8 mouse cellular contexts compared by ENCODE assay signal in genomic region chr3:97767771-97768762, GRCm38 (mm10).
DNase-seq lines count a peak whose midpoint lies in the region; ATAC-seq and TF ChIP-seq lines count a peak whose summit lies in the region.

No protein-coding gene starts in this region.

- DNase-seq in 3T3-L1 (ENCODE audit: low read depth, low spot score), result peak; percentile 98
- DNase-seq in adrenal gland, postnatal 4 days (ENCODE audit: low spot score in 2 of 2), result peak; percentile 79 to 86
- DNase-seq in heart, adult 8-10 months (ENCODE audit: low spot score), result peak; percentile 94
- DNase-seq in kidney, adult 9 months, result peak; percentile 97
- DNase-seq in limb, embryonic 14.5 days (ENCODE audit: low spot score), result peak; percentile 98
- peak; percentile 98 for DNase-seq in midbrain, postnatal 0 days (ENCODE audit: low spot score)
- peak; percentile 65 to 75 for DNase-seq in spleen, postnatal 14 days (ENCODE audit: low spot score in 2 of 2)

- 2% methylated on average over 47 of the region's 47 CpGs for WGBS in embryonic facial prominence, embryonic 15.5 days
- 3% methylated on average over 46 of the region's 47 CpGs for WGBS in limb, embryonic 14.5 days
- 2% methylated on average over 47 of the region's 47 CpGs for WGBS in midbrain, postnatal 0 days

- no peaks in the 10 kb centered on the region for H3K9me3 ChIP-seq in embryonic facial prominence, embryonic 15.5 days (replicated peaks)
- H3K9me3 ChIP-seq in limb, embryonic 14.5 days (ENCODE audit: control insufficient read depth, low read length), result no peaks in the 10 kb centered on the region
- no peaks in the 10 kb centered on the region for H3K9me3 ChIP-seq in midbrain, postnatal 0 days (ENCODE audit: low read length)

- peak overlapping the region; percentile 70 for H3K9ac ChIP-seq in embryonic facial prominence, embryonic 15.5 days
- peak overlapping the region; percentile 77 for H3K9ac ChIP-seq in limb, embryonic 14.5 days (ENCODE audit: low read depth, low read length, severe bottlenecking)
- H3K9ac ChIP-seq in midbrain, postnatal 0 days (replicated peaks; ENCODE audit: low read length, poor library complexity, severe bottlenecking), result peak overlapping the region; percentile 77

- H3K36me3 ChIP-seq in embryonic facial prominence, embryonic 15.5 days, result no peaks in the 10 kb centered on the region
- H3K36me3 ChIP-seq in limb, embryonic 14.5 days (ENCODE audit: control insufficient read depth, insufficient read depth, low read length), result no peaks in the 10 kb centered on the region
- H3K36me3 ChIP-seq in midbrain, postnatal 0 days (ENCODE audit: insufficient read depth, low read length), result no peaks in the 10 kb centered on the region

- peak; percentile 72 for TF ChIP-seq CTCF in midbrain, postnatal 0 days (IDR thresholded peaks at IDR 0.05)

- H3K4me3 ChIP-seq in embryonic facial prominence, embryonic 15.5 days (replicated peaks), result peak overlapping the region; percentile 92
- peak overlapping the region; percentile 88 for H3K4me3 ChIP-seq in limb, embryonic 14.5 days (replicated peaks; ENCODE audit: low read length)
- H3K4me3 ChIP-seq in midbrain, postnatal 0 days (ENCODE audit: low read depth, low read length), result peak overlapping the region; percentile 89

- peak; percentile 68; the same call in 1 of the 2 replicates for TF ChIP-seq POLR2A in limb, embryonic 14.5 days (IDR thresholded peaks at IDR 0.05; ENCODE audit: borderline replicate concordance, extremely low read depth, insufficient read depth, insufficient read length)

- peak overlapping the region; percentile 85 for H3K4me2 ChIP-seq in embryonic facial prominence, embryonic 15.5 days (replicated peaks)
- peak overlapping the region; percentile 71 for H3K4me2 ChIP-seq in limb, embryonic 14.5 days (replicated peaks; ENCODE audit: low read depth, low read length, severe bottlenecking)
- H3K4me2 ChIP-seq in midbrain, postnatal 0 days (ENCODE audit: low read depth, low read length, poor library complexity, severe bottlenecking), result peak overlapping the region; percentile 91

- H3K27ac ChIP-seq in embryonic facial prominence, embryonic 15.5 days (replicated peaks), result peak overlapping the region; percentile 93
- H3K27ac ChIP-seq in limb, embryonic 14.5 days (replicated peaks; ENCODE audit: low read depth, low read length), result peak overlapping the region; percentile 85
- H3K27ac ChIP-seq in midbrain, postnatal 0 days (ENCODE audit: low read depth, low read length), result peak overlapping the region; percentile 88

- peak; percentile 98 for ATAC-seq in embryonic facial prominence, embryonic 15.5 days (ENCODE audit: insufficient number of reproducible peaks, low FRiP score, low TSS enrichment, low read depth)
- peak; percentile 96 for ATAC-seq in limb, embryonic 14.5 days (ENCODE audit: low FRiP score, low read depth)
- peak; percentile 97 for ATAC-seq in midbrain, postnatal 0 days (ENCODE audit: low FRiP score)

- H3K4me1 ChIP-seq in embryonic facial prominence, embryonic 15.5 days, result peaks cover 13% of the 10 kb centered on the region; the same call in 1 of the 2 replicates
- peaks cover 22% of the 10 kb centered on the region for H3K4me1 ChIP-seq in limb, embryonic 14.5 days (ENCODE audit: control insufficient read depth, insufficient read depth, low read length)
- H3K4me1 ChIP-seq in midbrain, postnatal 0 days (ENCODE audit: insufficient read depth, low read length), result peaks cover 5% of the 10 kb centered on the region

- H3K27me3 ChIP-seq in embryonic facial prominence, embryonic 15.5 days, result no peaks in the 10 kb centered on the region
- no peaks in the 10 kb centered on the region for H3K27me3 ChIP-seq in limb, embryonic 14.5 days (ENCODE audit: control insufficient read depth, insufficient read depth, low read length)
- H3K27me3 ChIP-seq in midbrain, postnatal 0 days (ENCODE audit: insufficient read depth, low read length), result no peaks in the 10 kb centered on the region

Comparison
In these comparisons a context has a peak if more than half of its experiments do, and no peak if none do; other contexts are left out.
1. Peak in every context shown above with its lines: DNase-seq, ATAC-seq, H3K4me3 ChIP-seq and H3K27ac ChIP-seq.